Mouse (Mus musculus) midbrain, embryonic 14.5 days (tissue): ENCODE measurements around the gene Spsb4. TPM values are rescaled to one million over a fixed set of nuclear protein-coding genes. Genes with fewer than 3 reads are reported as not detected.

Experiments used
- ATAC-seq: fragments of 200-750 bp; cut with Nextera tagmentation; 2 replicates; pipeline ENCODE4 v1.8.0; 2017; ENCODE audit warnings: moderate number of reproducible peaks, moderate library complexity; ENCODE audit not compliant: low FRiP score, low TSS enrichment
- DNase-seq: peaks from one replicate; pipeline ENCODE4 v3.0.0-alpha.2; 2015
- H3K27ac ChIP-seq: fragments of 300-500 bp; sonication (generic); replicated peaks from 2 replicates; pipeline ENCODE4 v1.5.1; 2014; ENCODE audit warnings: mild to moderate bottlenecking, low read depth, low read length, moderate library complexity
- H3K27me3 ChIP-seq: fragments of 300-500 bp; sonication (generic); 2 replicates; pipeline ENCODE4 v1.6.1; 2014; ENCODE audit warnings: low read length, control low read depth, mixed read lengths; ENCODE audit not compliant: control insufficient read depth, insufficient read depth
- H3K36me3 ChIP-seq: fragments of 300-500 bp; sonication (generic); 2 replicates; pipeline ENCODE4 v1.6.1; 2014; ENCODE audit warnings: low read length, control low read depth; ENCODE audit not compliant: control insufficient read depth, insufficient read depth
- H3K4me1 ChIP-seq: fragments of 300-500 bp; sonication (generic); 2 replicates; pipeline ENCODE4 v1.6.1; 2014; ENCODE audit warnings: mild to moderate bottlenecking, antibody characterized with exemption, low read length, control low read depth; ENCODE audit not compliant: control insufficient read depth, insufficient read depth
- H3K4me2 ChIP-seq: fragments of 300-500 bp; sonication (generic); 2 replicates; pipeline ENCODE4 v1.6.1; 2014; ENCODE audit warnings: mild to moderate bottlenecking, low read length, moderate library complexity
- H3K4me3 ChIP-seq: fragments of 300-500 bp; sonication (generic); replicated peaks from 2 replicates; pipeline ENCODE4 v1.5.1; 2014; ENCODE audit warnings: low read depth, low read length
- H3K9ac ChIP-seq: fragments of 300-500 bp; sonication (generic); replicated peaks from 2 replicates; pipeline ENCODE4 v1.6.1; 2014; ENCODE audit warnings: mild to moderate bottlenecking, low read length, moderate library complexity
- H3K9me3 ChIP-seq: fragments of 300-500 bp; sonication (generic); 2 replicates; pipeline ENCODE4 v1.6.1; 2016; ENCODE audit warnings: low read length, control low read depth, mixed read lengths; ENCODE audit not compliant: control insufficient read depth
- WGBS: fragments of 180-500 bp; shearing (Covaris S2); extraction: QIAGEN DNeasy Blood & Tissue Kit; methylation state at CpG from one replicate; pipeline ENCODE4 v1.1.7; 2014; 5-methylcytosine and 5-hydroxymethylcytosine counted together
- polyA plus RNA-seq: library from polyadenylated mRNA; unstranded; fragments of >200 nt; fragmentation: Nextera tagmentation; extraction: Ambion mirVana; gene quantifications from 2 replicates; pipeline ENCODE4 v1.2.1, GENCODE M21; 2014

The Spsb4 gene
- polyA plus RNA-seq, 1 experiment from 2014 or later = 38.5 TPM

- Histone ChIP-seq H3K9ac (no peak overlapping the region; the same call in 1 of the 2 replicates), H3K4me1 (peaks cover 45% of the 10 kb centered on the region)
These were observed 5.5 kb downstream of the Spsb4 start for GRCm38 (mm10) chr9:97013153-97013552.

GRCm38 (mm10) chr9:97011454-97012195, 7.0 kb downstream of the Spsb4 start:
- H3K27ac ChIP-seq = peak overlapping the region; percentile 50
- no peak overlapping the region for H3K4me2 ChIP-seq
- peaks cover 45% of the 10 kb centered on the region for H3K4me1 ChIP-seq
- no peaks in the 10 kb centered on the region for H3K27me3 ChIP-seq
- WGBS = 25% methylated on average over 15 of the region's 15 CpGs
- peaks cover 1% of the 10 kb centered on the region; the same call in 1 of the 2 replicates for H3K36me3 ChIP-seq
- H3K9ac ChIP-seq = no peak overlapping the region
- H3K4me3 ChIP-seq = no peak overlapping the region
- ATAC-seq = 0 out of 2 replicates have a peak, but pooled peaks have one; percentile 7
- peak; percentile 59 for DNase-seq
- peaks cover 9% of the 10 kb centered on the region; the same call in 1 of the 2 replicates for H3K9me3 ChIP-seq

More at GRCm38 (mm10) chr9:97013153-97013552, 5.5 kb downstream of the Spsb4 start:
- H3K4me3 ChIP-seq = no peak overlapping the region
- ATAC-seq (0 out of 2 replicates have a peak, but pooled peaks have one; percentile 42), DNase-seq (peak; percentile 74)
- no peaks in the 10 kb centered on the region for H3K36me3 ChIP-seq
- no peaks in the 10 kb centered on the region for H3K27me3 ChIP-seq
- peak overlapping the region; percentile 20 for H3K4me2 ChIP-seq
- peaks cover 9% of the 10 kb centered on the region; the same call in 1 of the 2 replicates for H3K9me3 ChIP-seq
- peak overlapping the region; percentile 65 for H3K27ac ChIP-seq
- WGBS = 3% methylated on average over 6 of the region's 6 CpGs

GRCm38 (mm10) chr9:97010447-97010846, 8.2 kb downstream of the Spsb4 start:
- Histone ChIP-seq H3K4me1 (peaks cover 36% of the 10 kb centered on the region), H3K4me3 (no peak overlapping the region), H3K27ac (no peak overlapping the region), H3K4me2 (no peak overlapping the region), H3K9ac (no peak overlapping the region), H3K27me3 (no peaks in the 10 kb centered on the region), H3K36me3 (peaks cover 3% of the 10 kb centered on the region; the same call in 1 of the 2 replicates), H3K9me3 (peaks cover 9% of the 10 kb centered on the region; the same call in 1 of the 2 replicates)
- no peak for DNase-seq
- no peak for ATAC-seq
- WGBS = 86% methylated on average over 6 of the region's 6 CpGs

- Histone ChIP-seq H3K4me3 (no peak overlapping the region), H3K4me1 (no peaks in the 10 kb centered on the region), H3K36me3 (peaks cover 3% of the 10 kb centered on the region; the same call in 1 of the 2 replicates), H3K27me3 (no peaks in the 10 kb centered on the region), H3K9me3 (peaks cover 9% of the 10 kb centered on the region; the same call in 1 of the 2 replicates), H3K9ac (no peak overlapping the region), H3K27ac (no peak overlapping the region), H3K4me2 (no peak overlapping the region)
- 72% methylated on average over 3 of the region's 3 CpGs for WGBS
- DNase-seq (no peak), ATAC-seq (no peak)
These were observed 13.9 kb downstream of the Spsb4 start for GRCm38 (mm10) chr9:97004726-97005125.

- H3K4me1 ChIP-seq = no peaks in the 10 kb centered on the region
- H3K36me3 ChIP-seq = peaks cover 3% of the 10 kb centered on the region; the same call in 1 of the 2 replicates
- no peaks in the 10 kb centered on the region for H3K27me3 ChIP-seq
- no peak overlapping the region for H3K9ac ChIP-seq
- no peak overlapping the region for H3K4me3 ChIP-seq
- 81% methylated on average over 5 of the region's 5 CpGs for WGBS
- no peak overlapping the region for H3K27ac ChIP-seq
- ATAC-seq (no peak), DNase-seq (no peak)
- peaks cover under 1% of the 10 kb centered on the region; the same call in 1 of the 2 replicates for H3K9me3 ChIP-seq
- H3K4me2 ChIP-seq = no peak overlapping the region
These were observed 15.5 kb downstream of the Spsb4 start for GRCm38 (mm10) chr9:97003173-97003572.

GRCm38 (mm10) chr9:97002654-97003053, 16.0 kb downstream of the Spsb4 start:
- DNase-seq = no peak
- ATAC-seq = no peak

GRCm38 (mm10) chr9:97002025-97002424, 16.6 kb downstream of the Spsb4 start:
- Histone ChIP-seq H3K9ac (no peak overlapping the region), H3K27me3 (no peaks in the 10 kb centered on the region), H3K9me3 (no peaks in the 10 kb centered on the region), H3K4me2 (no peak overlapping the region), H3K4me3 (no peak overlapping the region), H3K36me3 (peaks cover 3% of the 10 kb centered on the region; the same call in 1 of the 2 replicates), H3K27ac (no peak overlapping the region), H3K4me1 (no peaks in the 10 kb centered on the region)
- DNase-seq (no peak), ATAC-seq (no peak; the same call in 1 of the 2 replicates)
- 76% methylated on average over 7 of the region's 7 CpGs for WGBS

More at GRCm38 (mm10) chr9:97002654-97003053, 16.0 kb downstream of the Spsb4 start:
- WGBS = 89% methylated on average over 8 of the region's 8 CpGs
- Histone ChIP-seq H3K9ac (no peak overlapping the region), H3K4me3 (no peak overlapping the region), H3K4me2 (no peak overlapping the region), H3K9me3 (no peaks in the 10 kb centered on the region), H3K27me3 (no peaks in the 10 kb centered on the region), H3K36me3 (peaks cover 3% of the 10 kb centered on the region; the same call in 1 of the 2 replicates), H3K27ac (no peak overlapping the region), H3K4me1 (no peaks in the 10 kb centered on the region)

- Histone ChIP-seq H3K36me3 (no peaks in the 10 kb centered on the region), H3K4me3 (no peak overlapping the region), H3K27ac (no peak overlapping the region), H3K4me1 (no peaks in the 10 kb centered on the region), H3K4me2 (no peak overlapping the region), H3K9me3 (no peaks in the 10 kb centered on the region), H3K27me3 (no peaks in the 10 kb centered on the region), H3K9ac (no peak overlapping the region)
- 82% methylated on average over 10 of the region's 10 CpGs for WGBS
- DNase-seq = no peak
- no peak for ATAC-seq
These were observed 17.2 kb downstream of the Spsb4 start for GRCm38 (mm10) chr9:97001458-97001857.
